Mouse (Mus musculus) v-Abl transformed pro-B cells (cell line): ENCODE results near the gene Ccm2.

Source experiments
- in situ Hi-C, 2 experiments: fragments of 400-800 bp; cut with MboI; formaldehyde crosslinking; loops; one replicate each; pipeline ENCODE4 v1.15.1; 2025; ENCODE audit not compliant: unreplicated experiment in 2 of 2

The Ccm2 gene

GRCm38 (mm10) chr11:6636150-6636549, 89.5 kb downstream of the Ccm2 start:
- in situ Hi-C loops, result loop anchor here (25.0 kb wide), 1 partner anchor 649 kb away; no protein-coding TSS in a partner anchor

DNA sequence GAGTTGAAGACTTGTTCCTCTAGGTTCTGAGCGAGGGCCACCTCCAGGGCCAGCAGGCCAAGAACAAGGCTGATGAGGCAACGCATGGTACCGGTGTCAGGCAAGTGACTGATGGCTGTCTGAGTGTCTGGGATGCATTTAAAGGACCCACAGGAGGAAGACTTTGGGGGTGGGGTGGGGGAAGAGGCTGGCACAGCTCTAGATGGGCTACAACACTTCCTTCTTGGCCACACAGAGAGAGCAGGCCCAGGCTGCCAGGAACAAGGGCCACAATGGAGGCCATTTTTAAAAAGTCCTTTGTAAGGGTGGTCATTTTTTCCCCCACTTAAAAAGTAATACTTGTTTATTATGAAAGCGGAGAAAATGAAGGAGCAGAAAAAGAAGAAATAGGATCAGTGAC, 91.8 kb downstream of the Ccm2 start, which contains the start of gene Wap:
Gene Wap, minus strand, starts transcription at position 101 of the 400 bp plus-strand sequence.
- in situ Hi-C loops, result loop anchor here (25.0 kb wide), 1 partner anchor 651 kb away; no protein-coding TSS in a partner anchor

DNA sequence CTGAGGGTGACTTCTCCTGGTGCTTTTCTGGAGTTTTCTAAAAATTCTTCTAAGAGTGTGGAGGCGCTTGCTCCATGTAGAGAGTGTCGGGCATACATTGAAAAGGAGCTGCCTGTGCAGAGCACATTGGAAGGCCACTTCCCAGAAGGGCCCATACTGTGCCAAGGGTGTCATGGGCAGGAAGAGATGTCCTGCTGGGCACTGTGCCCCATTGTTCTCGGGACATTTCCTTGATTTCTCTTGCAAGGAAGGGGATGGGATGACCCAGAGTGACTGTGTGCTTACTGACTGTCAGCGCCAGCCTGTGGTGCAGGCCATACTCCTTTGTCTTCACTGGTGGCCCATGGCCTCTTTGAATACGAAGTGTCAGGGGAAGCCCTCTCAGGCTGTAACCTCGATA, 92.4 kb downstream of the Ccm2 start:
- in situ Hi-C loops, result loop anchor here (25.0 kb wide), 1 partner anchor 652 kb away; no protein-coding TSS in a partner anchor

DNA sequence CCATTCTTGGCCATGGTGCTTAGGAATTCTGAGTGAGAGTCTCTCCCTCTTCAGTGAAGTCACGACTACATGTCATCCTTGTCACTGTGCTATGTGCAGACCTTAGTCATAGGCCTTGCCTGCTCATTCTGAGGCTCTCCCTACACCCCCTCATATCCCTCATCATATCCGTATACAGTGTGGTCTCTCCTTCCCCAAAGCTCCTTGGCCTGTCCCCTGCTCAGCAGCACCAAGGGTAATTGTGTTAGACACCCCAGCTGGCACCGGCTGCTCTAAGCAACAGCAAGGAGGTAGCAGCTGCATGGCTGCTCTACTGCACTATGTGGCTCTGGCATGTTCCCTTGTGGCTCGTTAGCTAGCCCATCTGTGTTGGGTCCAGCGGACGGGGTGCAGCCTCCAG, 97.9 kb downstream of the Ccm2 start:
- in situ Hi-C loops, result loop anchor here (25.0 kb wide), 1 partner anchor 657 kb away; no protein-coding TSS in a partner anchor
